Mouse (Mus musculus) midbrain, embryonic 10.5 days (tissue): ENCODE results near the gene Ngrn. TPM values are rescaled to one million over a fixed set of nuclear protein-coding genes. Genes with fewer than 3 reads are reported as not detected.
A peak's percentile ranks its signal among the peaks of the same experiment; 100 is the strongest.

Experiments used
- DNase-seq: peaks from one replicate; pipeline ENCODE4 v3.0.0-alpha.2; 2017; ENCODE audit warnings: low spot score
- H3K27ac ChIP-seq: fragments of 300-500 bp; sonication (generic); replicated peaks from 2 replicates; pipeline ENCODE4 v1.5.1; 2016; ENCODE audit warnings: mild to moderate bottlenecking
- H3K27me3 ChIP-seq: fragments of 300-500 bp; sonication (generic); 2 replicates; pipeline ENCODE4 v1.6.1; 2016; ENCODE audit warnings: low read depth, mild to moderate bottlenecking; ENCODE audit not compliant: poor library complexity, severe bottlenecking
- H3K36me3 ChIP-seq: fragments of 300-500 bp; sonication (generic); 2 replicates; pipeline ENCODE4 v1.6.1; 2016; ENCODE audit warnings: mild to moderate bottlenecking, moderate library complexity
- H3K4me1 ChIP-seq: fragments of 300-500 bp; sonication (generic); 2 replicates; pipeline ENCODE4 v1.6.1; 2016
- H3K4me3 ChIP-seq: fragments of 300-500 bp; sonication (generic); 2 replicates; pipeline ENCODE4 v1.5.1; 2016; ENCODE audit warnings: mild to moderate bottlenecking, moderate library complexity
- H3K9me3 ChIP-seq: fragments of 300-500 bp; sonication (generic); replicated peaks from 2 replicates; pipeline ENCODE4 v1.6.1; 2016; ENCODE audit warnings: mild to moderate bottlenecking
- WGBS: fragments of 180-500 bp; shearing (Covaris S2); methylation state at CpG from one replicate; pipeline ENCODE4 v1.1.7; 2016; 5-methylcytosine and 5-hydroxymethylcytosine counted together
- polyA plus RNA-seq: library from polyadenylated mRNA; unstranded; fragments of >200 nt; fragmentation: Nextera tagmentation; extraction: Ambion mirVana; gene quantifications from 2 replicates; pipeline ENCODE4 v1.2.1, GENCODE M21; 2016

Ngrn gene
- polyA plus RNA-seq: 44.8 and 48.9 TPM in 2 replicates

GRCm38 (mm10) chr7:80260625-80261371, at the start of gene Ngrn:
Gene Ngrn (plus strand): TSS chr7:80261215.
- peak within 1 kb of the TSS; percentile 87 for H3K27ac ChIP-seq
- 24% methylated on average over 40 of the region's 40 CpGs for WGBS

GRCm38 (mm10) chr7:80213604-80214003, 47.4 kb upstream of the Ngrn start:
- no peak overlapping the region for H3K27ac ChIP-seq
- peaks cover 29% of the 10 kb centered on the region for H3K4me1 ChIP-seq
- no peaks in the 10 kb centered on the region for H3K9me3 ChIP-seq
- WGBS: 94% methylated on average over 7 of the region's 7 CpGs
- no peak for DNase-seq
- H3K36me3 ChIP-seq: peaks cover 51% of the 10 kb centered on the region
- no peaks in the 10 kb centered on the region for H3K27me3 ChIP-seq
- no peak overlapping the region for H3K4me3 ChIP-seq

More at GRCm38 (mm10) chr7:80260625-80261371, at the start of gene Ngrn:
- Histone ChIP-seq H3K4me3 (peak within 1 kb of the TSS; percentile 90), H3K36me3 (peaks cover 28% of the 10 kb centered on the region), H3K4me1 (peaks cover 20% of the 10 kb centered on the region), H3K27me3 (peaks cover 33% of the 10 kb centered on the region), H3K9me3 (no peaks in the 10 kb centered on the region)
- DNase-seq: peak; percentile 88

- Histone ChIP-seq H3K9me3 (no peaks in the 10 kb centered on the region), H3K4me1 (peaks cover 21% of the 10 kb centered on the region), H3K27ac (no peak overlapping the region), H3K4me3 (no peak overlapping the region), H3K36me3 (peaks cover 60% of the 10 kb centered on the region), H3K27me3 (no peaks in the 10 kb centered on the region)
- 79% methylated on average over 8 of the region's 8 CpGs for WGBS
- DNase-seq: no peak
Measured at GRCm38 (mm10) chr7:80214459-80214858, 46.6 kb upstream of the Ngrn start.

GRCm38 (mm10) chr7:80215398-80215797, 45.6 kb upstream of the Ngrn start:
- Histone ChIP-seq H3K36me3 (peaks cover 69% of the 10 kb centered on the region), H3K4me1 (peaks cover 13% of the 10 kb centered on the region), H3K9me3 (no peaks in the 10 kb centered on the region), H3K27ac (peak overlapping the region; percentile 75), H3K27me3 (no peaks in the 10 kb centered on the region), H3K4me3 (no peak overlapping the region)
- DNase-seq: peak; percentile 76
- 19% methylated on average over 4 of the region's 4 CpGs for WGBS

- WGBS: 83% methylated on average over 8 of the region's 8 CpGs
- no peaks in the 10 kb centered on the region for H3K27me3 ChIP-seq
- H3K4me1 ChIP-seq: peaks cover 8% of the 10 kb centered on the region
- no peak overlapping the region for H3K4me3 ChIP-seq
- no peak overlapping the region for H3K27ac ChIP-seq
- no peaks in the 10 kb centered on the region for H3K9me3 ChIP-seq
- no peak for DNase-seq
- H3K36me3 ChIP-seq: peaks cover 81% of the 10 kb centered on the region
Measured at GRCm38 (mm10) chr7:80216566-80216965, 44.4 kb upstream of the Ngrn start.

GRCm38 (mm10) chr7:80218666-80219065, 42.3 kb upstream of the Ngrn start:
- no peak overlapping the region for H3K27ac ChIP-seq
- no peaks in the 10 kb centered on the region for H3K27me3 ChIP-seq
- H3K4me3 ChIP-seq: no peak overlapping the region
- no peaks in the 10 kb centered on the region for H3K9me3 ChIP-seq
- no peak for DNase-seq
- peaks cover 8% of the 10 kb centered on the region for H3K4me1 ChIP-seq
- peaks cover 87% of the 10 kb centered on the region for H3K36me3 ChIP-seq
- WGBS: 91% methylated on average over 9 of the region's 9 CpGs

- Histone ChIP-seq H3K4me1 (peaks cover 3% of the 10 kb centered on the region), H3K27ac (no peak overlapping the region), H3K9me3 (no peaks in the 10 kb centered on the region), H3K36me3 (peaks cover 97% of the 10 kb centered on the region), H3K27me3 (no peaks in the 10 kb centered on the region), H3K4me3 (no peak overlapping the region)
- DNase-seq: no peak
- WGBS: 94% methylated on average over 9 of the region's 9 CpGs
Measured at GRCm38 (mm10) chr7:80220237-80220797, 40.7 kb upstream of the Ngrn start.

- 84% methylated on average over 4 of the region's 4 CpGs for WGBS
- H3K4me3 ChIP-seq: no peak overlapping the region
- H3K4me1 ChIP-seq: no peaks in the 10 kb centered on the region; the same call in 1 of the 2 replicates
- H3K27ac ChIP-seq: no peak overlapping the region
- H3K36me3 ChIP-seq: peaks cover 97% of the 10 kb centered on the region
- H3K9me3 ChIP-seq: no peaks in the 10 kb centered on the region
- DNase-seq: no peak
- H3K27me3 ChIP-seq: no peaks in the 10 kb centered on the region
Measured at GRCm38 (mm10) chr7:80221179-80221750, 39.8 kb upstream of the Ngrn start.

DNA sequence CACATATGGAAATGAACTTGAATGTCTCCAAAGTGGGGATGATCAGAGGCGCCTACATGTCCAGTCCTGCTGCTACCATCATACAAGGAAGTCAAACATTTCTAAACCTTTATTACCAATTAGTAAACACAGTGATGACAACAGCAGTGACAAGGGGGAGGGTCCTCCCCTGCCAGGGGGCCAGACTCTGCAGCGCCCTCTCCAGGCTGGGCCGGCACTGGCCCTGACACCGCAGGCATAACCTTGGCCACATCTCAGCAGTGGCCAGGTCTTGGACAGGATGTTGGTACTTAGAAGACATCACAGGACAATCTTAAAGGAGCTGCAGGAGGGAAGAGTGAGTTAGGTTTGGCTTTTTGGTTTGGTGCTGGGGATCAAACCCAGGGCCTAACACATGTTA, 34.0 kb upstream of the Ngrn start:
- DNase-seq: no peak
- peaks cover 19% of the 10 kb centered on the region; the same call in 1 of the 2 replicates for H3K27me3 ChIP-seq
- 94% methylated on average over 4 of the region's 4 CpGs for WGBS
- H3K27ac ChIP-seq: no peak overlapping the region
- no peak overlapping the region for H3K4me3 ChIP-seq
- no peaks in the 10 kb centered on the region for H3K9me3 ChIP-seq
- H3K4me1 ChIP-seq: peaks cover 21% of the 10 kb centered on the region
- peaks cover 60% of the 10 kb centered on the region for H3K36me3 ChIP-seq

DNA sequence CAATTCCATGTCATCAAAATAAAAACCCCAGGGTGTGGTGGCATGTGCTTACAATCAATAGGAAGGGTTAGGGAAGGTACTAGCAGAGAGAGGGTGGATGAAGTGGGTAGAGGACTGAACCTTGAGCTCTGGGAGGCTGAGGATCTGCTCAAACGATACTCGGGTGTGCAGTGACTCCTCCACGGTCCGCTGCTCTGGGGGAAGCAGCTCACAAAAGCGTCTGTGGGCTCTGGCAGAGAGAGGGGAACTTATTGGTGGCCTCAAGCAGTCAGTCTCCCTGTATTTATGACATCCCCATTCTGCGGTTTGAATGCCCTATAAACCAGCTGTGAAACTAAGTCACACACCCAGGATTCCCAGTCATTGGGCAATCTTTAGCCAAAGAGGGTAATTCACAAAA, 30.8 kb upstream of the Ngrn start:
- 64% methylated on average over 6 of the region's 6 CpGs for WGBS
- H3K27me3 ChIP-seq: peaks cover 19% of the 10 kb centered on the region; the same call in 1 of the 2 replicates
- H3K9me3 ChIP-seq: no peaks in the 10 kb centered on the region
- H3K4me1 ChIP-seq: peaks cover 42% of the 10 kb centered on the region
- H3K27ac ChIP-seq: no peak overlapping the region
- no peak for DNase-seq
- peaks cover 31% of the 10 kb centered on the region for H3K36me3 ChIP-seq
- H3K4me3 ChIP-seq: no peak overlapping the region

DNA sequence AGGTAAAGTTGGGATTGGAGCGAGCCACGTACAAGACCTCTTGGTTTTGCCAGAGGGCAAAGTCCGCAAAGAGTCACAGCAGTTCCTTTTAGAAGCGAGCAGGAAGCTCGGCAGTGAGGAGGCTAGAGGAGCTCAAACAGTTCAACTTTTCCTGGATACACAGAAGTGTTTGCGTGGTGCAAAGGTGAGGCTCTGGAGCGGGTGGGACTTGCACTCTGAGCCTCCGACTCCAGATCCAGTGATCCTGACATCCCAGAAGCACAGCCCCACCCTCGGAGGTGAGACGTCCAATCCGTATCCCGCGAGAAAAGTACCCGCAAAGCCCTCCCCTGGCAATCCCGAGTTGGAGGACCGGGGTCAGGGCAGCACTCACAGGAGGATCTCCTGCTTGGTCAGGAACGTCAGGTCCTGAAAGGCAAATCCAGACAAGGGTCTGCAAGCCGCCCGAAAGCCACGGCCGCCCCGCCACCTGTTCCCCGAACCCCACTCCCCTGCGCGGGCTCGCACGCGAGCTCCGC, 29.0 kb upstream of the Ngrn start:
- peaks cover 42% of the 10 kb centered on the region for H3K4me1 ChIP-seq
- H3K4me3 ChIP-seq: peak overlapping the region; percentile 81
- no peaks in the 10 kb centered on the region for H3K9me3 ChIP-seq
- H3K36me3 ChIP-seq: peaks cover 18% of the 10 kb centered on the region
- 2% methylated on average over 29 of the region's 29 CpGs for WGBS
- DNase-seq: peak; percentile 17
- H3K27me3 ChIP-seq: peaks cover 19% of the 10 kb centered on the region; the same call in 1 of the 2 replicates
- peak overlapping the region; percentile 79 for H3K27ac ChIP-seq

DNA sequence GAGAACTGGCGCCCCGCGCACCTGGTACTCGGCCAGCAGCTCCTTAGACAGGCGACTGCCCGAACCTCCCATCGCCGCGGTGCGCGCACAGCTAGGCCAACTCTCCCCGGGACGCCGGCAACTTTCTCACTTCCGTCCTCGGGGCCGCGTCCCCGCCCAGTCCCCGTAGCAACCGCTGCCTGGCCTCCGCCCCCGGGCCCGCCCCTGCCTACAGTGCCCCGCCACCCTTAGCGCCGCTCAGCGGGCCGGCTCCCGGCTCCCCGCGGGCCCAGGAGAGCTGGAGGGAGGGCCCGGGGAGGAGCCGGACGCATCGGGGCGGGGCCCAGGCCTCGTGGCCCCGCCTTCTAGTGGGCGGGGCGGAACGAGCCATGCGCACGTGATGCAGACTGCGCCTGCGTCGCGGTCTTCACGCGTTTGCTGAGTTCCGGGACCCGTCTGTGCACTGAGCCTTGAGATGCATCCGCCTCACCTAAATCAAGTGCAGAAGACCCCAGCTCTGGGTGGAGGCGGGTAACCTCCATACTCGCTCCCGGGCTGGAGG, 28.5 kb upstream of the Ngrn start, which contains the start of the genes Cib1 and Gdpgp1:
TSS of gene Cib1 (minus strand) at position 325 of the 541 bp plus-strand sequence.
TSS of gene Gdpgp1 (plus strand) at position 377 of the 541 bp plus-strand sequence.
- H3K4me3 ChIP-seq: peak within 1 kb of the TSS; percentile 81
- H3K27ac ChIP-seq: peak within 1 kb of the TSS; percentile 79
- H3K4me1 ChIP-seq: peaks cover 42% of the 10 kb centered on the region
- H3K36me3 ChIP-seq: peaks cover 13% of the 10 kb centered on the region
- DNase-seq: peak; percentile 97
- under 1% methylated on average over 56 of the region's 56 CpGs for WGBS
- peaks cover 19% of the 10 kb centered on the region; the same call in 1 of the 2 replicates for H3K27me3 ChIP-seq
- H3K9me3 ChIP-seq: no peaks in the 10 kb centered on the region
